Mouse (Mus musculus) lung, postnatal 36 days (tissue): ENCODE data around the gene Gm17654.
"Not testable (repeated sequence)": the region's sequence is repeated elsewhere in the genome, so short reads cannot be mapped to it uniquely, and the experiment has no call there.

Source experiments
- DNase-seq: peaks from one replicate; pipeline ENCODE4 v3.0.0; 2022; ENCODE audit warnings: mixed read lengths

The Gm17654 gene

GRCm38 (mm10) chr14:43579046-43579445 is at the start of gene Gm17654:
Gene Gm17654, minus strand, starts transcription at chr14:43579146.
- DNase-seq: not testable (repeated sequence)

GRCm38 (mm10) chr14:43607913-43608312 is 29.0 kb upstream of the Gm17654 start, which contains the start of gene Gm10375:
Gene Gm10375, minus strand, starts transcription at chr14:43608013.
- not testable (repeated sequence) for DNase-seq

- not testable (repeated sequence) for DNase-seq
Observed at GRCm38 (mm10) chr14:43577969-43578368, 977 bp downstream of the Gm17654 start.

GRCm38 (mm10) chr14:43552271-43552670 is 26.7 kb downstream of the Gm17654 start:
- not testable (repeated sequence) for DNase-seq

GRCm38 (mm10) chr14:43546281-43546680 is 32.7 kb downstream of the Gm17654 start:
- not testable (repeated sequence) for DNase-seq

- not testable (repeated sequence) for DNase-seq
Observed at GRCm38 (mm10) chr14:43543276-43543675, 35.7 kb downstream of the Gm17654 start, which contains the start of gene Gm5799. Gene Gm5799, plus strand, starts transcription at chr14:43543576.

GRCm38 (mm10) chr14:43538144-43538543 is 40.8 kb downstream of the Gm17654 start:
- DNase-seq: not testable (repeated sequence)

GRCm38 (mm10) chr14:43532387-43532786 is 46.6 kb downstream of the Gm17654 start:
- not testable (repeated sequence) for DNase-seq

GRCm38 (mm10) chr14:43532011-43532383 is 46.9 kb downstream of the Gm17654 start:
- not testable (repeated sequence) for DNase-seq

GRCm38 (mm10) chr14:43531052-43532010 is 47.6 kb downstream of the Gm17654 start:
- DNase-seq: not testable (repeated sequence)
